Mouse (Mus musculus) adrenal gland, adult 10 weeks (tissue): ENCODE results near the gene Acvr2a. TPM values are rescaled to one million over a fixed set of nuclear protein-coding genes. Genes with fewer than 3 reads are reported as not detected.

Source experiments
- polyA plus RNA-seq: library from polyadenylated mRNA; stranded (reverse); fragments of 350-450 nt; fragmentation: Illumina TruSeq; extraction: RNeasy Lipid Tissue Mini Kit (QIAGEN cat#74804); gene quantifications from one replicate; pipeline ENCODE4 v1.2.3, GENCODE M21; 2014; ENCODE audit warnings: low read depth, low replicate concordance

The Acvr2a gene
- polyA plus RNA-seq: 64.2 TPM

GRCm38 (mm10) chr2:48813371-48814222 lies at the start of gene Acvr2a:
TSS of gene Acvr2a (plus strand) at chr2:48814109.

GRCm38 (mm10) chr2:48948841-48949584 lies 135.1 kb downstream of the Acvr2a start, which contains the start of gene Mbd5:
TSS of gene Mbd5 (plus strand) at chr2:48949508.

DNA sequence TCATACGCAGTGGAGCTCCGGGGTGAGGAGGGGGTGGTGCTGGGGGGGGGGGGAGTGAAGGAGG lies 136.2 kb downstream of the Acvr2a start, which contains the start of gene Orc4:
Gene Orc4 (minus strand): TSS at position 26 of the 64 bp plus-strand sequence.

Other genes with a start within 250 kb of the Acvr2a start
- gene Mbd5, start 135.4 kb downstream of the Acvr2a start, polyA plus RNA-seq: 52.7 TPM
- 320 TPM for gene Orc4, start 136.2 kb downstream of the Acvr2a start, polyA plus RNA-seq